Mouse (Mus musculus) megakaryocyte, adult 5-6 weeks (primary cell): ENCODE results near the gene Lamc1. TPM values are rescaled to one million over a fixed set of nuclear protein-coding genes. Genes with fewer than 3 reads are reported as not detected.
"Not testable (repeated sequence)": the region's sequence is repeated elsewhere in the genome, so short reads cannot be mapped to it uniquely, and the experiment has no call there.

ENCODE experiments used
- ATAC-seq: 2 replicates; pipeline ENCODE4 v1.8.0; 2016; ENCODE audit warnings: mild to moderate bottlenecking, inconsistent platforms; ENCODE audit not compliant: poor library complexity, severe bottlenecking
- total RNA-seq, 2 experiments: library from RNA; stranded (forward) in 1 of 2; stranded (reverse) in 1 of 2; fragments of 153-499, 151-499 nt in 1 of 2; fragments of 221-1000, 200-1000 nt in 1 of 2; gene quantifications; 2 replicates each; pipeline versions ENCODE4 v1.2.3 to v1.2.4; 2015 to 2017

The Lamc1 gene
- 1.1 and 2.3 TPM in 2 replicates for total RNA-seq (2015)
- 0.73 and 0.92 TPM in 2 replicates for total RNA-seq (2017)

DNA sequence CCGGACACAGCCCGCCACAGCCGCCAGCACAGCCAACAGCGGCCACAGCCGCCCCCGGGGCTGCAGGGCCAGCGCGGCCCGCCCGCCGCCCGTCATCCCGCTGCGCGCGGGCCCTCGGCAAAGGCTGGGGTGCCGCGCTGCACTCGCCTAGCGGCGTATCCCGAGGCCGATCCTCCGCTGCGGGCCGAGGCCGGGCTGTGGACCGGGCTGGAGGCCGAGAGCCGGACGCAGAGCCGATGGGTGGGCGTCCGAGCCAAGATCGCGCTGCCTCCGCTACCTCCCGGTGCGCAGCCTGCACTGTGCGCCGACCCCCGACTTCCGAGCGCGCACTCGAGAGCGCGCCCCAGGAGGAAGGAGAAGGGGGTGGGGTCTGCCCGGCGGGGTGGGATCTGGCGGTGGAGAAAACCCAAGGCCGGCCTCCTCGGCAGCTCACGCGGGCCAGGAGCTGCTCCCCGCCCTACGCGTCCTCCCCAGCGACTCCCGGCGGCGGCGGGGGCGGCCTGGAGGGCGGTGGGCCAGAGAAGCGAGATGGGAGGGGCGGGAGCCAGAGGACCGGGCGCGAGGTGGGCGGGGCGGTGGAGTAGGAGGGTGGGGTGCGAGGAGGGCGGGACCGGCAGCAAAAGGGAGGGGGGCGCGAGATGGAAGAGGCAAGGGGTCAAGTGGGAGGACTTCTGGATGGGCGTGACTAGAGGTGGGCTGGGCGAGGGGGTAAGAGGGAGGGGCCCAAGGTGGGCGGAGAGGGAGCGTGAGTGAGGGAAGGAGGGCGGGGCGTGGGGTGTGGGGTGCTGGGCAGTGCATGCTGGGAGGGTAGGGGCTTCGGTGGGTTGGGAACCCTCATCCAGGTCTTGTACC lies at the start of gene Lamc1:
Lamc1 (minus strand) TSS at position 343 of the 852 bp plus-strand sequence.
- ATAC-seq = peak; percentile 45

DNA sequence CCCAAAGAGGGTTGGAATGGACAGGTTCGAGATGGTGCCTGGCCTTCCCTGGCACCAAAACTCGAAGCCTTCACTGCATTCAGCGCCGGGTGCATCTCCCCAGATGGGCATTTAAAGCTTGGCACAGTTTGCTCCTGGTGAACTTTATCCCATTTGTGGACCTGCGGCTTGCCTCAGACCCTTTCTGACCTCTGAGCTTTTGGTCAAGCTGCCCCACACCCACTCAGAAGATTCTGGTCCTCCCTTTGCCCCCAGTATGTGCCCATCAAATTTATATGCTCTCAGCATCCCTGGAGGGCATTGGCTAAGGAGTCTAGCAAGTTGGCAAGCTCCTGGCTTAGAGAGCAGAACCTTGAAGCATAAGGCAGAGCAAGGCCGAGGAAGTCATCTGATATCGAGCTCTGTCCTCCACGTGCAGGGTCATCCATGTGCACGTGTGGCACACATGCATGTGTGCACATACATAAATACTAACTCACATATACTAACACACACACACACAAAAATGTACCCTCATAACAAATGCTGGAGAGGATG lies 48.2 kb upstream of the Lamc1 start:
- ATAC-seq = no peak

DNA sequence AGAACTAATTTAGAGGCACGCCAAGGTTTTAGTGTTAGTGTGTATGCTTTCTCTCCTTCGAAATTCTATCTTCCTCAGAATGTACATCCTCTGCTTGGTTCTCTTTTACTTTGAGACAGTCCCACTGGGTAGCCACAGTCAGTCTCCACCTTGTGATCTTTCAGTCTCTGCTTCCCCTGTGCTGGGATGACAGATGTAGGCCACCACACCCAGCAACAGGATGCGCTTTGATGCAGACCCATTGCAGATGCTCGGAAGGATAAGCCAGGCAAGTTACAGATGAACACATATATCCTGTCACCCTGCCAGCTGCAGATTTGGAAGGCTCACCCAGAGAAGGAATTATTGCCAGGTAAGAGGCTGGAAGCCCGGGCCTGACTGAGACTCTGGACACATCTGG lies 47.2 kb upstream of the Lamc1 start:
- ATAC-seq = no peak

DNA sequence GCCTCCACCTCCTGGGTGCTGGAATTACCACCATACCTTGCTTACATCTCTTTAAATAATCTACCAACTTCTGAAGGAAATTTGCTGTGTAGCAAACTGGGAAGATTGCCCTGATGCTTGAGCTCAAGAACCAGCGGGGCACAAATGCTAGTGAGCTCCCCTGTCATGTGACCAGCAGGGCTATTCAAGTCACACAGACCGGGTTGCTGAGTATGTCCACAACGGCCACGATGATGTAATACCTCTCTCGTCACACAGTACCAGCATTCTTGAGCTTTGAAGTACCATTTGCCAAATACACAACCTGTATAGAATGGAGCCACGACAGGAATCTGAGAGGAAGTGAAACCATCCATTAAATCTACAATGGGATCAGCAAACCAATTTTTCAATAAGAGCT lies 46.0 kb upstream of the Lamc1 start:
- ATAC-seq = no peak

DNA sequence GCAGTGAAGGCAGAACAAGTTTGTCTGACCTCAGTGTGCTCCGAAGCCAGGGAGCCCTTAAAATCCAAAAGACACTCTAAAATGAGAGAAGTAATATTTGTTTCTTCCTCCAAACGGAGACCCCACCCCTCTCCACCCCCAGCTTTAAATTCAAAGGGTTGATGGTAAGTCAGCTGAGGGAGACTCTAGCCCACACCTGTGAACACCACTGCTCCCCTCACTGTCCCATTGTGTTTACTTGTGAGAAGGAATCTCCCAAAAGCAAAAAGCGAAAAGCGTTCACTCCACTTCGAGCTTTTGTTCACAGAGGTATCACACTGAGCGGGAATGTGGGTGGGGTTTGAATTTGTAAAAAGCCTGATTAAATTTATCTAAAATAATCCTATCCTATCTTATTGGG lies 43.9 kb upstream of the Lamc1 start:
- ATAC-seq = no peak

DNA sequence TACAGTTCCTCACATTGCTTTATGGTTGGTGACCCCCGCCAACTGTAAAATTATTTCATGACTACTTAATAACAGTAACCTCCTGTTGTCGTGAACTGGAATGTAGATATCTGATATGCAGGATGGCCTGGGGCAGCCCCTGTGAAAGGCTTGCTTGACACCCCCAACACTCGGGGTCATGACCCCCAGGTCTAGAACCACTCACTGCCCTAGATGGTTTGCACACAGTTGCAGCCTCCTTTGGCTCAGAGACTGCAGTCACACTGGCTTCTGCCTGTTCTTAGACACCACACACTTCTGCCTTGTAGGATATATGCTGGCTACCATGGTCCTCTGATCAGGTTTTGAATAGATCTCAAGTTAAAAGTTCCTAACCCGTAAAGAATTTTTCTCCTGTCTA lies 41.5 kb upstream of the Lamc1 start:
- ATAC-seq = no peak

DNA sequence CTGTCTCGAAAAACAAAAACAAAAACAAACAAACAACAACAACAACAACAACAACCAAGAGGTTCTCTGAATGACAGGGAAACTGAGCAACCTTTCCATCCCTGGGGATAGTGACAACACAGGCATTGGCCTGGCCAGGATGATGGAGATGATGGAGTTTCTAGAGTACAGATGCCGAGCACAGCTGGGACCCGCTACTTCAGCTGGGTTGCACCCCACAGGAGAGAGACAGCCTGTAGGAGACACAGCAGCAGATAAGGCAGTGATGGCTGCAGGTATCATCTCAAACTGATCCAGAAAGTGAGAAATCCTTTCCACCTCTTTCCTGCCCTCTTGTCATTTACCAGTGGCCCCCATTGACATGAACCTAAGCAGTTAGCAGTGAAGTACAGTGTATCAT lies 39.3 kb upstream of the Lamc1 start:
- no peak for ATAC-seq

DNA sequence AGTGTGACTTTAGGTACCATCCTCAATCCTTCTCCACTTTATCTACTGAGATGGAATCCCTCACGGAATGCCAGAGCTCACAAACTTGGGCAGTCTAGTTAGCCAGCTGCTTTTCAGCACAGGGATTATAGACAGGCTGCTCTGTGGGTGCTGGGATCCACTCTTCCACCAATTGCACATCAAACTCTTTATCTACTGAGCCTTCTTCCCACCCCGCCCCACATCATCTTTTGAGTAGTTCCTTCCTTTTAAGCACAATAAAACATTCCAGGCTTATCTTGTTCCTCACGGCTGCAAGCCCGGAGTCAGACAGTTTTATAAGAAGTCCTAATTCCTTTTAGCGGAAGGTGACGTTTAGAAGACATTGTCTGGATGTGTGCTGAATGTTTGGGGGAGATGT lies 36.4 kb upstream of the Lamc1 start:
- ATAC-seq = no peak

DNA sequence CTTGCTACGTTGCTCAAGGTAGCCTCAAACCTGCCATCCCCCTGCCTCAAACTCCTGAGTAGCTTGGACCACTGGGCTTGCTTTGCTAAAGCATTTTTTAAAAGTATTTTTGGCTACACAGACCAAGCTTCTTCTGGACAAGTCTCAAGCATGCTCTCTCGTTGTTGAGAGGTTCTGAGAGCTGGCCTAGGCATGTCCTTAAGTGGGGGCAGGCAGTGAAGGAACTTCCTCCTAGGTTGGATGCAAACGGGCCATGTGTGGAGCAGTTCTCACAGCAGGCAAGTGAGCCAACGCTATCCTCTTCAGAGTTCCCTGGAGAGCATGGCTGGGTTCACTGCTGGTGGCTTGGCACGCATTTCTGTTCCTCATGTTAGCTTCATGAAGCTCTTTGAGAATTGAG lies 34.5 kb upstream of the Lamc1 start:
- no peak for ATAC-seq

DNA sequence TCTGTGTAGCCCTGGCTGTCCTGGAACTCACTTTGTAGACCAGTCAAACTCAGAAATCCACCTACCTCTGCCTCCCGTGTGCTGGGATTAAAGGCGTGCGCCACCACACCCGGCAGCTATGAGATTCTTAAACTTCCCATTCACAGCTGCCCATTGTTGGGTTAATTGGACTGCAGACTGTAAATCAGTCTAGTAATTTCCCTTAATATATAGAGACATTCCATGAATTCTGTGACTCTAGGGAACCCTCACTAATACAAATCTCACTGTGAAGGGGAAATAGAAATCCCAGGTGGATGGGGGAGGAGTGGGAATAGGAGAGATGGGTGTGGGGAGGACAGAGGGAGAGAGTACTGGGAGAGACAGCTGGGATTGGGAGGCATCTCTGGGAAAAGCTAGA lies 29.3 kb upstream of the Lamc1 start:
- no peak for ATAC-seq

DNA sequence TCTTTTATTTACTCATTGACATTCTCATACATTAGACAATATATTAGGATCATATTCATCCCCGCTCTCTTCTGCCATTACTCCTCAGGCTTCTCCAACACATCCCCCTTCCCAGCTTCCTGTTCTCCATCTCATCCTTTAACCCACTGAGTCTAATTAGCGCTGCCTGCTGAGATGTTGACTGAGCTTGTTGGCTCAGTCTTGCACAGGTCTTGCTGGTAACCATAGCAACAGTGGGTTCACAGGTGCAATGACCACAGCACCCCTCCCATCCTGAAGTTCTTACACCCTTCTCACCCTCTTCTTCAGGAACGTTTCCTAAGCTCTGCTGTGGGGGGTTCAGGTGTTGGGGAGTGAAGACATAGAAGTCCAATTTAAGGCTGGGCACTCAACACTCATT lies 28.0 kb upstream of the Lamc1 start:
- ATAC-seq = no peak

DNA sequence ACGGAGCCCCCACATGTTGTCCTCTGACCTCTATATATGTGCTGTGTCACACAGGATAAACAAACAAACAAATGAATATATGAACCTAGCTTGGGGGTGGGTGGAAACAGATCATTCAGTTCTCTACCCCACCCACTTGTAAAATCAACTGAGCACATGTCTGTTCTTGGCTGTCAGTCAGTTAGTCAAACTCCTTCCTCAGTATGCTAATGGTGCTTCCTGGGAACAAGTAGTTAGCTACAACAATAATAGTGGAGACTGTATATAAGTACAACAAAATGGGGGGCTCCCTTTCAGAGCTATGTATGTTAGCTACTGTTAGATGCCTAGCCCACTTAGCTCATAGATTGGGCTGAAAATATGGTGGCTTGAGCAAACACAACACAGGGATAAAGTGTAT lies 24.6 kb upstream of the Lamc1 start:
- ATAC-seq = no peak

DNA sequence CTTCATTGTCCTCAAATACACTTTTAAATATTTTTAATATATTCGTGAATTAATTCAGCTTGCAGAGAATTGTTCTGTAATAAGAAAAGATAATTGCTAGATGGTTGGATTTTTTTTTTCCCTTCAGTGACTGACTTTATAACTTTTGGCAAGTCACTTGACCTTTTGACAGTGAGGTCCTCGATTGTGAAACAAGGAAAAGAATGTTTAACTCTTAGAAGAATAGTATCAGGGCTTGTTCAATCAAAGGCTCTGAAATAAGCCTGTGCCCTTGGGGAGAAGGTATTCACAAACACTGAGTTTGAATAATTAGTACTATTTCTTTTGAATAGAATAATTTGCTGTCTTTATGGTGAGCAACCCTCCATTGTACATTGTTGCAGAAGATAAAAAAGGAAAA lies 21.9 kb upstream of the Lamc1 start:
- ATAC-seq = no peak

DNA sequence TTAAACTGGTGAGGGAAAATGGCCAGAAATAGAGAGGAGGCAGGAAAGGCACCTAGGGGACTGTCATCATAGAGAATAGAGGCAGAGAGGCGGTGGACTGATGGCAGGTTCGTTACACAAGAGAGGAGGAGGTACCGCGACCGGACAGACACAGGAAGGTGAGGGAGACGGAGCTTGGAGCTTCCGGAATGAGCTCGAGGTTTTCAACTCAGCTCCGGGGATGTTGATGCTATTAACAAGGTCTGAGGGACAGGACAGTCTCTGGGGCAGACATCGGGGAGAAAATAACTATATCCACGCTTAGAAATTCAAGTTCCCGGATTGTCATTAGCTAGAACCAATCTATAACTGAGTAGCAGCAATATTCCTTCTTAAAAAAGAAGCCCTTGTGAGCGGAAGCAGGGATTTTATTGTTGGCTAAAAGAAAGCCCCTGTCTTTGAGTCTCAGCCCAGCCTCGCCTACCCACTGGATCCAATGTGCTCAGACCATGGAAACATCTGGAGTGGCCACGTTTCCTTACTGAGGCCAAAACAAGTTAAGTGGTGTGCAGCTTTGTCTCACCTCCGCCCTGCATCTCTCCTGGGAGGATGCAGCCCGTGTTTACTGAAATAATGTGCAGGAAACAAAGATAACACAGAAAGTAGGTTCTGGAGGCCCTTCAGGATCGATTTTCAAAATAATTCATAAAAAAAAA lies 21.3 kb upstream of the Lamc1 start:
- no peak for ATAC-seq

DNA sequence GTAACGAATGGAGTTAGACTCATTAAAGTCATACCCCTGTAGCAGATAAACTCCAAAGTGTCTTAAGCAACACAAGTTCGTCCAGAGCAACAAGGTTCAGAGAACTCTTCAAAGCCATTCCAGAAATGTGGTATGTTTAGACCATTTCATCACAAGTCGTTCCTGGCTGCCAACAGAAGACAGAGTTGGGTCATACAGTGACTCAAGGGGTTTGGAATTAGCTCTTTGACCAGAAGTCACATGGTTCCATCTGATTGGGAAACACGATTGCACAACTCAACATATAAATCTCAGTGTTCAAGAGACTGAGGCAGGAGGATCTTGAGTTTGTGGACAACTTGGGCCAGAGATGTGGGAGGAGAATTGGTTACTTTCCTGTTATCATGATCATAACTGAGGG lies 18.4 kb upstream of the Lamc1 start:
- ATAC-seq = peak; percentile 76

DNA sequence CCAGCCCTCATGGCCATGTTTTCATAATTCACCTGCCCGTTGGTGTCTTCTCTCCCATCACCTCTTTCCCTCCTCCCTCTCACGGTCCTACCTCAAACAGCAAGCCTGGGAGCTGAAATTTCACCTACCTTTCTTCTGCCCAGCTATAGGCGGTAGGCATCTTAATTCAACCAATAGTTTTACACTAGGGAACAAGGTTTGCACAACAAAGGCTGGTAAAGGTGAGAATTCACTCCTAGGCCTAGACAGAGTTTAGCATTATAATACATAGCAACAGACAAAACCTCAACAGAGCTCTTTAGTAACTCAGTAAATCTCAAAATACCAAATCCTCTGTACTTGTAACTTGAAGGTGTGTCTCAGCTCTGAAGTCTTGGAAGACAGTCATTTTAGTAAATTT lies 15.1 kb upstream of the Lamc1 start:
- no peak for ATAC-seq

DNA sequence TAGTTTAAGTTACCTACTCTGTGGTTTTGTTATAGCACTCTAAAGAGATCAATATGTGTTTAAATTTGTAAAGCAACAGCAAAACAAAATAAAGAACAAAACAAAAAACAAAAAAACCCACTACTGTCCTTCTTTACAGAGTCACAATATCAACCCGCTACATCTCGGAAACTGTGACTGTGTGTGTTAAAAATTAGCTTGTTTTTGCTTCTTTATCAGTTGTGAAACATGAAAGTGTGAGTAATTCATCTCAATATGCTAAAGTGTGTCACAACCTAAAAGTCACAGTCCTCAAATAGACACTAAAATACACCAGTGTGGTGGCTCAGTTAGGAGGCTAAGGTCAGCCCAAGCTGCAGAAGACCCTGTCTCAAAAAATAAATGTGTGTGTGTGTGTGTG lies 14.5 kb upstream of the Lamc1 start:
- no peak for ATAC-seq

DNA sequence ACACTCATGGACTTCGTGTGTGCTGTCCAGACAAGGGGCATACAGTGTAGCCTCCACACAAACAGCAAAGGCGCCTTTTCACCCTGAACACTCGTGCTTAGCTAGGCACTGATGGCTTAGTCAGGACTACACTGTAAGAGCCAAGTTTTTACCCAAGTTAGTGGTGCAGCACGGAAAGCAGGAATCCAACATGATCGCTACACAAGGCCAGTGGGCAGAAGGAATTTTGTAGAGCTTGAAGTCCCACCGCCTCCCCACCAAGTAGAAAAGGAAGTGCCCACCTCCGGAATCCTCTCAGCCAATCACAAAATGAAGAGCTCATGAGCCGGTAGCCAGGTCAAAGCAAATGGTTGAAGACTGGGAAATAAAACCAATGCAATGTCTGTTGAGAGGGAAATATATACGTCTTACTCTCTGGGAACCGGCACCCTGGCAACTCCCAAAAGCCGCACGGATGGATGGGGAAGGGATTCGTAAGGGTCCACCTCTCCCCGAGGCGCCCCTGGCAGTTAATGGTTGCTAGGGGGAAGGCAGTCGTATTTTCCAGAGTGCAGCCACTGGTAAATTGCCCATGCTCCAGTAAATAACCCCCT lies 13.2 kb upstream of the Lamc1 start:
- ATAC-seq = no peak

DNA sequence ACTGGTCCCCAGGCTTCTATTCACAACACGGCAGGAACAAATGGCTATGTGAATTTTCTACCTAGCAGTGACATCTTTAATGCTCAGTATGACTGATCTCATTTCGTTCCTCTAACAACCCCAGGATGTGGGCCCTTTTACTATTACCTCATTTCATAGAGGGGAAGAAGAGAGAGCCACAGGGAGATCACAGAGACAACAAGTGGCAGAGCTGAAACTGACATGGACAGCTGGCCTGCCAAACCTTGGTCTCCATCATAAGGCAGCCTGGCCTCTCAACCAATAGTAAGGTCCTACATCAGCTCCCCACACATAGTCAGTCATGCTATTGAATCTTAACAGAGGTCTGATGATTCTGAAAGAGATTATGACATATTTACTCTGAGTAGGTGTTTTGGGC lies 12.4 kb upstream of the Lamc1 start:
- ATAC-seq = no peak

DNA sequence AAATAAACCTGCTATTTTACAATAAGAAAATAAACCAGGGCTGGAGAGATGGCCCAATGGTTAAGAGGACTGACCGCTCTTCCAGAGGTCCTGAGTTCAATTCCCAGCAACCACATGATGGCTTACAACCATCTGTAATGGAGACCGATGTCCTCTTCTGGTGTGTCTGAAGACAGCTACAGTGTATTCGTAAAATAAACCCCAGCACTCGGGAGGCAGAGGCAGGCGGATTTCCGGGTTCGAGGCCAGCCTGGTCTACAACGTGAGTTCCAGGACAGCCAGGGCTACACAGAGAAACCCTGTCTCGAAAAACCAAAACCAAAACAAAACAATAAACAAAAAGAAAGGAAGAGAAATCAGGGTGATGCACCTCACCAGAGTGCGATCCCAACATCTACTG lies 2.9 kb upstream of the Lamc1 start:
- ATAC-seq = not testable (repeated sequence)

DNA sequence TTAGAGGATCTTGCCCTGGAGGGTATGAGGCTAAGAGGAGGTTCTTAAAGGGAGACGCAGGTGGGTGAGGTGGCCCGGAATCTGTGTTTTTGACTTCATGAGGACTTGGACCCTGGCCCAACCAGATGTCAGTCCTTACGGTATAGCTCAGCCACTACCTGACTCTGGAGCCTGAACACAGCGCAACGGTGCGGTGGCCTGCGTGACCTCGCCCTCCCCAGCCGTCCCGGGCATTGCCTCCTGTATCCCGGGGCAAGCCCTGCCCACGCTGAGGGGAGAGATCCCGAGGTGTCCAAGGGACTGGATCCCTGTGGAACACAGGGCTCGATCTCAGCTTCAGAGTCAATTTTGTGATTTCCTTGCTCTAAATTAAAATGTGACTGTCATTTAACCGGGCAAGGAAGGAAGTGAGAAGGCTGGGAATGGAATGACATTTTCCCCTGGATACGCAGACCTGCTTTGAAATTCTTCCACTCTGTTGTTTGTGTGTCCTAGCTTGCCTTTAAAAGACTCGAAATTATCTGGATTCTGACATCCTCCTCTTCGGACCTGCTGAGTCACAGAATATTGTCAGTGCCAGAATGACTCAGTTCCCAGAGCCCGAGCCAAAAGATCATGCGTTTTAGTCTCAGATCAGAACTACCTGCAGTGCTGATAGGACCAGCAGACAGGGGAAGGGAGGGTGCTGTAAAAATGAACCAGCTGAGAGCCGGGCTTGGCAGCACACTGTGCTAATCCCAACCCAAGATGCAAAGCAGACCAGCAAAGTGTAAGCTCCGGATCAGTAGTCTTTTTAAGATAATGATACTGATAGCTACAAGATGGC lies 923 bp upstream of the Lamc1 start:
- 0 out of 2 replicates have a peak, but pooled peaks have one; percentile 22 for ATAC-seq
